Mouse (Mus musculus) erythroblast, embryonic 14.5 days (primary cell): Measurements from ENCODE around the gene Ahr. TPM values are rescaled to one million over a fixed set of nuclear protein-coding genes. Genes with fewer than 3 reads are reported as not detected.

Source experiments
- H3K27me3 ChIP-seq: 2 replicates; pipeline ENCODE4 v1.6.1; 2012; ENCODE audit warnings: inconsistent platforms; ENCODE audit not compliant: control insufficient read depth
- H3K36me3 ChIP-seq: 2 replicates; pipeline ENCODE4 v1.6.1; 2012; ENCODE audit warnings: mild to moderate bottlenecking, inconsistent platforms; ENCODE audit not compliant: control insufficient read depth
- H3K4me1 ChIP-seq: 2 replicates; pipeline ENCODE4 v1.6.1; 2012; ENCODE audit warnings: inconsistent platforms; ENCODE audit not compliant: control insufficient read depth
- H3K4me3 ChIP-seq: replicated peaks from 2 replicates; pipeline ENCODE3; 2012; ENCODE audit warnings: moderate library complexity, mild to moderate bottlenecking, inconsistent platforms
- H3K9me3 ChIP-seq: 2 replicates; pipeline ENCODE4 v1.6.1; 2012; ENCODE audit warnings: low read length, inconsistent platforms, mixed read lengths; ENCODE audit not compliant: control insufficient read depth
- GATA1 ChIP-seq: IDR thresholded peaks from 2 replicates; pipeline ENCODE4 v1.6.1; 2012; ENCODE audit warnings: low read length, inconsistent platforms, mixed read lengths
- TAL1 ChIP-seq: IDR thresholded peaks from 3 replicates; pipeline ENCODE4 v1.6.1; 2012; ENCODE audit warnings: low read length, inconsistent platforms, mixed read lengths
- polyA plus RNA-seq: library from polyadenylated mRNA; stranded (reverse); fragments of >175 nt; gene quantifications from 2 replicates; pipeline ENCODE4 v1.2.3, GENCODE M21; 2012

Gene Ahr
- polyA plus RNA-seq, 1 experiment = 0.03 TPM

GRCm38 (mm10) chr12:35515621-35516020, 19.2 kb downstream of the Ahr start:
- Histone ChIP-seq H3K9me3 (no peaks in the 10 kb centered on the region), H3K4me3 (no peak overlapping the region), H3K4me1 (no peaks in the 10 kb centered on the region), H3K27me3 (no peaks in the 10 kb centered on the region), H3K36me3 (peaks cover 2% of the 10 kb centered on the region; the same call in 1 of the 2 replicates)
- no peak for TF ChIP-seq TAL1

DNA sequence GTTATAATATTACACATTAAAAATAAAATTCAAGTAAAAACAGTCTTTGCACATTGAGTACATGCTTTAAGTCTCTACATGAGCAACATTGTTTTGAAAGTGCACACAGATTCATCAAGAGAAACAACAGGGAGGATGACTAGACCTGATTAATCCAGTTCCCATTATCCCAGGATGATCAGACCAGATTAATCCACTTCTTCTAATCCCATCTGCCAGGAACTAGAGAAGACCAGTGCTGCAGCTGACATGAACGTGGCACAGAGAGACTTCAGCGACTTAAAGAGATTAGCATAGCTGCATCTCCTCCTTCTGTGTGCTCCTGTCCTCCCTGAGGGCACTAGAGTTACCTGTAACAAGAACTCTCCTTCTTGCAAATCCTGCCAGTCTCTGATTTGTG, 20.2 kb downstream of the Ahr start:
- Histone ChIP-seq H3K36me3 (peaks cover 2% of the 10 kb centered on the region; the same call in 1 of the 2 replicates), H3K4me1 (no peaks in the 10 kb centered on the region), H3K27me3 (no peaks in the 10 kb centered on the region), H3K9me3 (no peaks in the 10 kb centered on the region), H3K4me3 (no peak overlapping the region)
- TF ChIP-seq TAL1 (no peak), GATA1 (no peak)

GRCm38 (mm10) chr12:35510711-35511110, 24.1 kb downstream of the Ahr start:
- Histone ChIP-seq H3K4me1 (no peaks in the 10 kb centered on the region), H3K4me3 (no peak overlapping the region), H3K27me3 (no peaks in the 10 kb centered on the region), H3K9me3 (no peaks in the 10 kb centered on the region), H3K36me3 (peaks cover 4% of the 10 kb centered on the region; the same call in 1 of the 2 replicates)
- TF ChIP-seq TAL1 (no peak), GATA1 (no peak)

DNA sequence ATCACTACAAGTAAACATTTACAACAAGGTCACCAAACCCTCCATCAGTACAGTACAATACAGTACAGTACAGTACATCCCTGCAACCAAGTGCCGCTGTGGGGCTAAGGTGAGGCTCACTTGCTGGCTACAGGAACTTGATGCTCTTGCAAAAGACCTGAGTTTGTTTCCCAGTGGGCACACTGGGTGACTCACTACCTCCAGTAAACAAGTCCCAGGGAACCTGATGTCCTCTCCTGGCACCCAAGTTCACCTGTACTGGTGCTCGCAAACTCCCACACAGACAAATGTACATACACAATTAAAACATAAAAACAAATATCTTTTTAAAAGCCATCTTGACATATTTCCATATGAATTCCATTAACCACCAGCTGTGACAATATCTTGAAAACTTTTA, 28.5 kb downstream of the Ahr start:
- Histone ChIP-seq H3K27me3 (no peaks in the 10 kb centered on the region), H3K4me1 (no peaks in the 10 kb centered on the region), H3K36me3 (peaks cover 15% of the 10 kb centered on the region), H3K4me3 (no peak overlapping the region), H3K9me3 (no peaks in the 10 kb centered on the region)
- TF ChIP-seq TAL1 (no peak), GATA1 (no peak)

- no peaks in the 10 kb centered on the region for H3K4me1 ChIP-seq
- H3K27me3 ChIP-seq = no peaks in the 10 kb centered on the region
- no peaks in the 10 kb centered on the region for H3K9me3 ChIP-seq
- no peak for TF ChIP-seq TAL1
- TF ChIP-seq GATA1 = no peak
- peaks cover 11% of the 10 kb centered on the region for H3K36me3 ChIP-seq
- no peak overlapping the region for H3K4me3 ChIP-seq
Measured at GRCm38 (mm10) chr12:35504081-35504480, 30.8 kb downstream of the Ahr start.

GRCm38 (mm10) chr12:35503586-35503985, 31.3 kb downstream of the Ahr start:
- Histone ChIP-seq H3K9me3 (no peaks in the 10 kb centered on the region), H3K4me1 (no peaks in the 10 kb centered on the region), H3K27me3 (no peaks in the 10 kb centered on the region), H3K36me3 (peaks cover 11% of the 10 kb centered on the region), H3K4me3 (no peak overlapping the region)
- TF ChIP-seq GATA1 (no peak), TAL1 (no peak)

- H3K9me3 ChIP-seq = no peaks in the 10 kb centered on the region
- no peaks in the 10 kb centered on the region for H3K27me3 ChIP-seq
- no peak for TF ChIP-seq TAL1
- TF ChIP-seq GATA1 = no peak
- no peaks in the 10 kb centered on the region for H3K4me1 ChIP-seq
- no peak overlapping the region for H3K4me3 ChIP-seq
- peaks cover 11% of the 10 kb centered on the region for H3K36me3 ChIP-seq
Measured at GRCm38 (mm10) chr12:35501476-35501875, 33.4 kb downstream of the Ahr start.

- Histone ChIP-seq H3K27me3 (no peaks in the 10 kb centered on the region), H3K9me3 (no peaks in the 10 kb centered on the region)
Measured at GRCm38 (mm10) chr12:35495195-35495594, 39.6 kb downstream of the Ahr start.

GRCm38 (mm10) chr12:35480764-35481163, 54.1 kb downstream of the Ahr start:
- Histone ChIP-seq H3K4me3 (no peak overlapping the region), H3K9me3 (no peaks in the 10 kb centered on the region)
- no peak for TF ChIP-seq GATA1
- no peak for TF ChIP-seq TAL1

More at GRCm38 (mm10) chr12:35495195-35495594, 39.6 kb downstream of the Ahr start:
- Histone ChIP-seq H3K36me3 (no peaks in the 10 kb centered on the region), H3K4me1 (no peaks in the 10 kb centered on the region), H3K4me3 (no peak overlapping the region)
- TF ChIP-seq GATA1 (no peak), TAL1 (no peak)

DNA sequence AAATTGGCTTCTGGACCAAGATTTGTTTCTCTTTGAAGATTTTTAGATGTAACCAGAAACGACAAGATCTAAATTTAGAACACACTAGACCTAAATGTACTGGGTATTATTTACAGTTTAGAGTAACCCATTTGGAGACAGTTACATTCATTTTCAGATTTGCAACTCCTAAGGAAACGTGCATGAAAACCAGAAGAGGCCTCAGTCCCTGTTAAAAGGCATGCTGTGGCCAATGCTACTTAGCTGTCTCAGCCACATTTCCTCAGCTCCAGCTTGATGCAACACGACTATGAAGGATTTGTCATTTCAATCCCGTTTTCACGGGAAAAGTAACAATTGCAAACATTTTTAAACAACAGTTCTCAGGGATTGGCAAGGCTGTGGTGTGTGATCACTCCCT, 55.9 kb downstream of the Ahr start:
- Histone ChIP-seq H3K27me3 (no peaks in the 10 kb centered on the region), H3K9me3 (no peaks in the 10 kb centered on the region), H3K4me3 (no peak overlapping the region), H3K36me3 (no peaks in the 10 kb centered on the region), H3K4me1 (no peaks in the 10 kb centered on the region)
- no peak for TF ChIP-seq TAL1

More at GRCm38 (mm10) chr12:35480764-35481163, 54.1 kb downstream of the Ahr start:
- H3K27me3 ChIP-seq = no peaks in the 10 kb centered on the region
- H3K36me3 ChIP-seq = no peaks in the 10 kb centered on the region
- no peaks in the 10 kb centered on the region for H3K4me1 ChIP-seq
